Mouse (Mus musculus): ENCODE measurements around the gene Gm28230.

Gene Gm28230

GRCm38 (mm10) chr2:74740311-74741091, 14.0 kb downstream of the Gm28230 start:
- no peak for DNase-seq

DNA sequence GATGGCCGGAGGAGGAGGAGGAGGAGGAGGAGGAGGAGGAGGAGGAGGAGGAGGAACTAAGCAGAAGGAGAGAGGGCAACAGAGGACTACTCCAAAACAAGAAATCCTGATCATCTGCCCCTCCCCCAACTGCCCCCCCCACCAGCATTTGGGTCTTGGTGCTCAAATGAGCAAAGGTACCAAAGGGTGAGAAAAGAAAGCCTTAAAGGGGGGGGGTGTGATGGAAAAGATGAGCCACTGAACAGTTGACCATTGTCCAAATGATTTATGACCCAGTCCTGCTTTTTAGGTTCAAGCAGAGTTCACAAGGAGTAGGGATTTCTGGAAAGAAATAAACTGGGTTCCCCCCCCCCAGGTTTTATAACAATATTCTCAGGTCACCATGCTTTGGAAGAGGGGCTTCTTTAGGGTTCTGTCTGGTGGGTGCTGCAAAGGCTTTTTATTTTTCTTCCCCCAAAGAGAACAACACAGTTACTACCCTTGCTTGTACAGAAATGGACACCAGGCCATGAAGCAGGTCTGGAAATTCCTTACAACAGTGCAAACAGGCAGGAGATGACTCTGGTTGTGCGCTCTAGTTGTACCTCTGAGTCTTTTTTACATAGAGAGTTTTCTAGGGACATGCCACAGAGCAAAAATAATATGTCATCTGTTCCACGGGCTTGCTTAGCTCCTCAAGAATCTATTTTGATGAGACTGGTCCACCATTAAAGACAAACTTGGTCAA, 14.9 kb downstream of the Gm28230 start:
- no peak for DNase-seq

DNA sequence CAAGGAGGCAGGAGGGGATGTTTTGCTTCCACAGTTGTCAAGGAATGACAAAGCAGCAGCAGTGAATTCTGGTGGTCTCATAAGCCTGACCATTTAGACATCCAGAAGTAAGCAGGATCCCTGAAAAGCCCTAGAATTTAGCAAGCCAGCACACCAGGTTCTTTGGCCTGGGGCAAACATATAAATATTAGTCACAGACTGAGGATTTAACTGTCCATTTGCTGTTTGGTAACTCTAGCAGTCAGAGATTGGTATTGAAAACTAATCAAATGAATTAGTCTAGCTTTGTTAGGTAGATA, 15.4 kb downstream of the Gm28230 start:
- no peak for DNase-seq

DNA sequence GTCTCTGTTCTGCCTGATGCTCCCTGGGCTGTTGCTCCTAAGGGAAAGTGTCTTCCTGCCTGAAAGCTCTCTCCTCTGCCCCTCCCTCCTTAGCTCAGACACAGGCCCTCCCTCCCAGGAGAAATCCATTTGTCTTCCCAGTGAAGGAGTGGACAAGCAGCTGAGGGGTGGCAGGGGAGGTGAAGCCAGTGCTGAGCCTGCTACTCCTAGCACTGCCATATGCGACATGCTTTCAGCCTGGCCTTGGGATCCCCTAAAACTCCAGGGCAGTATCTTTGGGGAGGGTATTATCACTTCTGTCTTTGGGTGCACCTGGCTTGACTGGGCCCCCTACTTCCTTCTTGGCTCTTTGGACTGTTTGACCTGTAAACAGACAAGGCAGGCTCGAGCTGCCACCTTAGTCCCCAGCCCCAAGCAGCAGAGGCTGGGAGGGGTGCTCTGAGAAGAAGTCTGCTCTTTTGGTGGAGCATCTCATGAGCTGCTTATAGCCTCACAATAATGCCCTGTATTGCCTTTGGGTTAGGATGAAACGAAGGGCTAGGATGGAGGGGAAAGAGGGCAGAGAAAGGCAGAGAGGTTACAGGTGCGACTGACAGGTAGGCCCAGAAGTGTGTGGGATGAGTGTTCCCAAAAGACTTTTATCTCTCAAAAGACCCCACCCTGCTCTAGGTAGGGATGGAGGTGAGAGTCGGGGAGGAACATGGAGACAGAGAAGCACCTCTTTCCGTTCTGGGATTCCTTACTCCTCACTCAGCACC, 19.2 kb downstream of the Gm28230 start:
- DNase-seq, result peak; percentile 58

- DNase-seq, result no peak
These were observed 19.9 kb downstream of the Gm28230 start for GRCm38 (mm10) chr2:74746298-74746921.

DNA sequence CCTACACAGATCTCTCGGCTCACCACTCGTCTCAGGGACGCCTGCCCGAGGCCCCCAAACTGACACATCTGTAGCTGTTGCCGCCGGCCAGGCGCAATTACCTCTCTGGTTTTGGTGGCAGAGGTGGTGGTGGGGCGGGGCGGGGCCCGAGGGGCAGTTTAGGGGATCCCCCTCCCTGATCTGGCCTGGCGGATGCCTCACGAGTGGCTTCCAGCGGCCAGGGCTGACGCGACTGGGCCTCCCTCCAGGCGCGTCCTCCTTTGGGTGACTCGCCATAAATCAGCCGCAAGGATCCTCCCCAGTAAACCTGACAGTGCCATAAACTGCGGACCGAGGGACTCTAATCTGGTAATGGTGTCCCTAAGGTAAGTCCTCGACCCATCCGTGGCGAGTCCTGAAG, 20.5 kb downstream of the Gm28230 start:
- no peak for DNase-seq

- no peak for DNase-seq
These were observed 21.2 kb downstream of the Gm28230 start for GRCm38 (mm10) chr2:74747661-74748141.

DNA sequence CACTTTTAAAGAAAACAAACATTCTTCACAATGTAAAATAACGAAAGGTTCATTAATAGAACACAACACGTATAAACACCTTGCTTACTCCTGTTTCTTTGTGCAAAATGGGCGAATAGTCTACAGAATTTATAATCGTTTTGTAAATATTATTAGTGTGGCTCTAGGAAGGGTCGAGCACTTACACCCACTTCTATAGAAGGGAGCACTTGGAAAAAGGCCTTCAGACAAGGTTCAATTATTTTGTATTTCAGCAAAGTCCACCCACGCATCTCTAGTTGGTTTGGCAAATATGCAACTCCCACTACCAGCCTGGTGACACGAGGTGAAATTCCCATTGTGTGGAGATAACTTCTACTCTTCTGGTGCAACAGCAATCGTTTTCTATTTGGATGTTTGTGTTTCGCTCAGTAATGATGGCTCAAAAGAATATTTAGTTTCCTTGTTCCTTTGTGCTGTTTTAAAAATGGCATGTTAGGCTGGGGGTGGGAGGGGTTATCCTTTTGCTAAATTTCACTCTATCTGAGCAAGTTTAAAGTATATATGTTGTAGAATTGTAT, 22.0 kb downstream of the Gm28230 start:
- DNase-seq, result no peak

- peak; percentile 78 for DNase-seq
These were observed 23.0 kb downstream of the Gm28230 start for GRCm38 (mm10) chr2:74749337-74750121.

- DNase-seq, result no peak
These were observed 24.3 kb downstream of the Gm28230 start for GRCm38 (mm10) chr2:74750731-74751250.

DNA sequence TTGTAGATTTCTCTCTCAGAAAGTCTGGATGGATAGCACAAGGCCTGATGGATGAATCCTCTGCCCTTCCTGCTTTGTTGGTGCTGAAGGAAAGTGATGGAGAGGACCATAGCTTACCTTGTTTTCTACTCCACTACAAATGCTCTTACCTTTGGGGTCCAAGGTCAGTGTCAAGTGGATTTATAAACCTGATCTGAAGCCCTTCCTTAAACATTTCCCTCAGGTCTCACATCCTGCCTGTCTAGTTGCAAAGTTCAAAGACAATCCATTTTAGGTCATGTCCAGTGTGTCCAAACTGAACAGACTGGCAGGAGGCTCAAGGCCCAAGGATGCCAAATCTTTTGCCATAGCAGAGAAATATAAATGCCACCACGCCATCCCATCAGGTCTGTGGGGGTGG, 25.3 kb downstream of the Gm28230 start:
- no peak for DNase-seq

- no peak for DNase-seq
These were observed 26.1 kb downstream of the Gm28230 start for GRCm38 (mm10) chr2:74752431-74753174.

DNA sequence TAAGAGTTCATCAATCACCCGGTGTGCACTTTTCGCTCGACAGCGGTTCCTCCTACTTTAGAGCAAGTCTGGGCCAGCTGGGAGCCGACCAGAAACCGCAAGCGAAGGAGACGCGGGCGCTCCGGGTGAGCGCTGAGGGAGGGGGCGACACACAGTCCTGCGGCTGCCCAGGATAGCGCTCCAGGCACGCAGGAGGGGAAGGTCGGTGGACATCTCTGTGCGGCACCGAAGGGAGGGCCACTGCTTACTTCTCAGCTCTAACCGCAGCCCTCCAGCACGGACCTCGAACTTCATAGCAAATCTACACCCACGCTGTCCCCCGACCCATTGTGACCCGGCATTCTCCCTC, 26.6 kb downstream of the Gm28230 start:
- DNase-seq, result no peak

DNA sequence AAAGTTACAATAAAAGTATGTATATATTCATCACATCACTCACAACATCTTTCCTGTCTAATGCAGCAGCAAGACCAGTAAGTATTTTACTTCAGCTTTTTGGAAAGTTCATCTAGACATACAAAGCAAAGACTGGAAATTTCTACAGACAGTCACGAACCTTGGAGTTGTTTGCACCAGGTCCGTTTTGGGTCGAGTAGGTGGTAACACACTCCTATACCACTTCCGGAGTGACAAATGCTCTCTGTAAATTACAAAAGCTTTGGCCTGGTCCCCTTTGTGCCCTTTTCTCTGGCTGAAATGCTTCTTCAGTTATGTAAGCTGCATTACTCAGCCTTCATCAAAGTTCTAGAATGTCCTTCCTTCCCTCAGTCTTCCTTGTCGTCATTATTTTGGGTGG, 27.2 kb downstream of the Gm28230 start:
- no peak for DNase-seq

DNA sequence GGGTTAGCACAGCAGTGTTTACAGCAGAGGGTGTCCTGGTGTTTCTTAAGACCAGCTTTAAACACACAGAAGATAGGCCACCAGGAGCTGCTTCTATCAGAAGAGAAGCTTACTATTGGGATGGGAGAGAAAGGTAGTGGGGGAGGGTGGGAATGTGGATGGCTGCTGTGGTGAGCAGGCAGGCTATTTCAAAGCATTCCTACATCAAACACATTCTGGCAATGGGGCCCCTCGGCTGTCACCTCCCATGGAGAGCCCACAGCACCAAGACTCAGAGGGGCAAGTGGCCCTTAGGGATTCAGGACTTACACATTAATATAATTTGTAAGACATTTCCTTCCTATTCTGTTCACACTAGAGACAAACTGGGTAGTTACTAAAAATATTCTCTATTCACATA, 33.6 kb downstream of the Gm28230 start:
- no peak for DNase-seq

GRCm38 (mm10) chr2:74761941-74762340, 35.4 kb downstream of the Gm28230 start:
- peak; percentile 61 for DNase-seq

DNA sequence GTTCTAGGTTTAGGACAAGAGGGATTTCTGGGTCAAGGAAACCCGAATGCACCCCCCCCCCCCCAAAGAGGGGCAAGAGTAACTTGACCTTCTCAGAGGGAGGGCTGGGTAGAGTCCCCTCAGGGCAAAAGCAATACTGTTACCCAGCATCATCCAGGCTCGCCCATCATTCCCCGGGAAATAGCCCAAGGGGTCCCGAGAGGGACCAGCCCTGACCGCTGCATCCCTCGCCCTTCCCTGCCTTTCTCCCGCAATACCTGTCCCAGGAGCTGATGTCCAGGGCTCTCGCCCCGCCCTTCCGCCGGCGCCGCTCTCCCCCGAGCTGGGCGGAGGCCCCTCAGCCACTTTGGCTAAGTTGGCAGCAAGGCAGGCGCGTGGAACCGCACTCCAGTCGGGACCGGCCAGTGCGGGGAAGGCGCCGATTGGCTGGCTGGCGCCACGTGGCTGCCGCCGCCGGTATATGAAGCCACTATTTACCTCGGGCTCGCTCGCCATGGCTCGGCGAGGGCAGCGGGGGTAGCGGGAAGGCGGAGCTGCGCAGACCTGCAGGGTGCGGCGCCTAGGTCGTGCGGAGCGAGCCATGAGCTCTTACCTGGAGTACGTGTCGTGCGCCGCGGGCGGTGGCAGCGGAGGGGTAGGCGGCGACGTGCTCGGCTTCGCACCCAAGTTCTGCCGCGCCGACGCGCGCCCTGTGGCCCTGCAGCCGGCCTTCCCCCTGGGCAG, 36.2 kb downstream of the Gm28230 start, which contains the start of gene Hoxd1:
TSS of gene Hoxd1 (plus strand) at position 459 of the 723 bp plus-strand sequence.
- peak; percentile 95 for DNase-seq

GRCm38 (mm10) chr2:74763245-74763735, 36.8 kb downstream of the Gm28230 start:
- DNase-seq, result peak; percentile 67

- DNase-seq, result peak; percentile 69
These were observed 37.4 kb downstream of the Gm28230 start for GRCm38 (mm10) chr2:74763976-74764375.

DNA sequence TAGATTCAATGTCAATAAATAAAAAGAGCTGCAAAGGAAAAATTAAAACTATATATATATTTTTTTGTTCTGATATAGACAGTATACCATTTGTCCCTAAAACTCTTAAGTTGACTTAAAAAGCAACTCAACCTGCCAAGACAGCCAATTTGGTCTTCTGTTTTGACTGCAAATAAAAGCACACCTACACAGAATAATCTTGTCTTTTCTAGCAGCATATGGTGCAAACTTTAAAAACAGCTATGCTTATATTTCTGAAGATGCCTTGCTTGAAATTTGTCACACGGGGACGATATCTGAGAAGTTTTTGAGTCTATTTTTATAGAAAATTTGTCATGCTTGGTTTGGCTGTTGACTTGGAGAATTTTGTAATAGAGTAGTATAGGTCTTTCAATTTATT, 47.8 kb downstream of the Gm28230 start:
- no peak for DNase-seq
